In the genomic region with DNA sequence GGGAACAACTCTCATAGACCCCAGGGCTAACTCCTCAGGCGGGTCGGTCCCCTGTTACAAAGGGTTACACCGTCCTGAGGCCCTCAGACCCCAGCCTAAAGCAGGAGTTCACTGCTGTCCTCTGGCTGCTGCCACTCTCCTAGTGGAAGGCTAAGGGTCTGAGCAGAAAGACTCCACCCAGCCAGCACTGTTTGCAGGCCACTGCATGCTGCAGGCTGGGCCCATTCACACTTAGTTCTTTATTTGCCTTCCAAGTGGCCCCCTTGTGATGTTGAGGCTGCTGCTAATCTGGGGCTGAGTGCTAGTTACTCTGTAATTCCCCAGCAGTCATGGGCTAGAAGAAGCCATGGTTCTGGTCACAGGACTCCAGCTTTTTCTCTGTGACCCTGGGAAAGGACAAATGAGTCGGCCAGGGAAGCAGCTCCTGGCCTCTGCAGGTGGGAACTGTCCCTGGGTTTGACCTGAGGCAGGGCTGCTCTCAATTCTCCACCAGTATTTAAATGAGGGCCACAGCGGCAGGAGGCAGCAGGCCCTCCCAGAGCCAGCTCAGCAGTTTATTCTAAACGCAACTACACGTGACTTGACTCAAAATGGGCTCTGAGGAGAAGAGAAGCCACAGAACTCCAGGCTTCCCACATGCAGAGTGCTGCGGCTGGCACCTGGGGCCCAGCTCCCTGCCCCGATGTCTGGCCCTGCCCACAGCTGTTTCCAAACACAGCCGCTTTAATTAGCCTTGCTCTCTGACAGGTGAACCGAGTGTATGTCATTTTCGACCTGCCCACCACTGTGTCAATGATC, we compare ENCODE assay signal across 9 mouse cellular contexts.
A peak's percentile ranks its signal among the peaks of the same experiment; 100 is the strongest.
DNase-seq lines count a peak whose midpoint lies in the region; ATAC-seq lines count a peak whose summit lies in the region.
"Had no signal": no experiment of that assay in that cellular context is flagged by ENCODE, and none has a peak within 500 bp of the region (broad histone marks: within the 10 kb centered on the region; RNA-seq: fewer than 3 reads in every experiment).

No protein-coding gene starts in this region.

- ATAC-seq in forebrain, embryonic 16.5 days, result peak; percentile 83
- ATAC-seq in granulocyte monocyte progenitor cell, adult 5-6 weeks (replicated peaks; ENCODE audit: poor library complexity, severe bottlenecking), result no peak

- no peak overlapping the region for H3K9ac ChIP-seq in forebrain, embryonic 16.5 days (replicated peaks; ENCODE audit: low read depth, low read length)
- H3K9ac ChIP-seq: liver, embryonic 13.5 days had no signal

- peak overlapping the region; percentile 49 for H3K27ac ChIP-seq in forebrain, embryonic 16.5 days (ENCODE audit: low read length)
- H3K27ac ChIP-seq: liver, embryonic 13.5 days had no signal

- H3K4me1 ChIP-seq in forebrain, embryonic 16.5 days (replicated peaks; ENCODE audit: control insufficient read depth, insufficient read depth, low read length), result peaks cover 16% of the 10 kb centered on the region
- H3K4me1 ChIP-seq: liver, embryonic 13.5 days had no signal

- H3K4me2 ChIP-seq in forebrain, embryonic 16.5 days (ENCODE audit: low read length), result no peak overlapping the region
- H3K4me2 ChIP-seq: liver, embryonic 13.5 days had no signal

- H3K27me3 ChIP-seq in forebrain, embryonic 16.5 days (replicated peaks; ENCODE audit: control insufficient read depth, insufficient read depth, low read length), result no peaks in the 10 kb centered on the region
- H3K27me3 ChIP-seq: liver, embryonic 13.5 days had no signal

- no peak overlapping the region for H3K4me3 ChIP-seq in forebrain, embryonic 16.5 days (replicated peaks; ENCODE audit: low read length)
- H3K4me3 ChIP-seq: liver, embryonic 13.5 days had no signal

- H3K9me3 ChIP-seq in forebrain, embryonic 16.5 days (ENCODE audit: control insufficient read depth, low read length), result no peaks in the 10 kb centered on the region
- H3K9me3 ChIP-seq: liver, embryonic 13.5 days had no signal

- WGBS in forebrain, embryonic 16.5 days, result 13% methylated on average over 12 of the region's 12 CpGs

- H3K36me3 ChIP-seq in forebrain, embryonic 16.5 days (ENCODE audit: control insufficient read depth, insufficient read depth), result no peaks in the 10 kb centered on the region
- H3K36me3 ChIP-seq: liver, embryonic 13.5 days had no signal

- peak; percentile 47 for DNase-seq in right cerebral cortex, adult 18-20 months
- no peak for DNase-seq in right cerebral cortex, postnatal 4 days
- DNase-seq in kidney, postnatal 36 days, result peak; percentile 16 to 21
- peak; percentile 22 for DNase-seq in telencephalon, adult 2 months (ENCODE audit: low read depth, low spot score)
- no peak for DNase-seq in gastrocnemius, adult 8-10 months (ENCODE audit: low spot score in 2 of 2)
- DNase-seq: liver, embryonic 13.5 days; retina, postnatal 1 day had no signal

Comparison
In these comparisons a context has a peak if more than half of its experiments do, and no peak if none do; other contexts are left out.
1. DNase-seq: peak in right cerebral cortex, adult 18-20 months (single experiment), kidney, postnatal 36 days (2 of 2) and telencephalon, adult 2 months (single experiment); none in right cerebral cortex, postnatal 4 days (single experiment) and gastrocnemius, adult 8-10 months (0 of 2).